Mouse (Mus musculus): Measurements from ENCODE around the gene Zan.

DNA sequence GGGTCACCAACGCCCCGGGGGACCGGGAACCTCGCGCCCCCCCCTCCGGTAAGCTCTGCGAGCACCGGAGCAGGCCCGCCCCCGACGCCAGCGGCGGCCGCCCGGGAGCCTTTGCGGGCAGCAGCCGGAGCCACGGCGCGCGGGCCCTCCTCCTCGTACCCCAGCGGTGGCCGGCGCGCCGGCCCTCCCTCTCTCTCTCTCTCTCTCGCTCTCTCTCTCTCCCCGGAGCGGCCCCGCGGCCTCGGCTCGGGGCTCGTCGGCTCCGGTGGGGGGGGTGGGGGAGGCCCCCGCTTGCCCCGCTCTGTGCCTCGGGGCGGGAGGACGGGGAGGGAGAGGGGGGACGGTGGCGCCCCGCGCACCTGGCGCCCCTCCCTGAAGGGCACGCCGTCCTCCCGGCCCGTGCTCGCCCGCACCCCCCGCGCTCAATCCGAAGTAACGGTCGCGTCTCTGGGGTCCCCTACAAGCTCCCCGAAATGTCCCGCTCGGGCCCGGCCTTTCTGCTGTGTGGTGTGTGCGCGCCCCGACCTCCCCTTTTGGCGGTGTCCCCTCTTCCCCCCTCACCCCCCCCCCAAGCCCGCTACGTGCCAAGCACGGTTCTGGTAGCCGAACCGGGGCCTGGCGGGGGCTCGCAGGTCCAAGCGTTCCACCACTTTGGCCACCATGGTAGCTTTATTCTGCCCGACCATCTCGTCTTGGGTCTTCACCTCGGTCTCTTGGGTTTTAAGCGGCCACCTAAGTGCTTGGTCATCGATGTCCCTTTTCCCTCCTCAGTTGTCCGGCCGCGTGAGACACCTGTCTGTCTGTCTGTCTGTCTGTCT is 33.9 kb upstream of the Zan start:
- no peak for TF ChIP-seq CTCF (IDR thresholded peaks at IDR 0.05; ENCODE audit: low read depth)
- no peak for TF ChIP-seq EP300 (IDR thresholded peaks at IDR 0.05; ENCODE audit: low read depth)

Measured in liver, embryonic 14.5 days (tissue).